ENCODE assay signal across 34 mouse cellular contexts in the genomic region with DNA sequence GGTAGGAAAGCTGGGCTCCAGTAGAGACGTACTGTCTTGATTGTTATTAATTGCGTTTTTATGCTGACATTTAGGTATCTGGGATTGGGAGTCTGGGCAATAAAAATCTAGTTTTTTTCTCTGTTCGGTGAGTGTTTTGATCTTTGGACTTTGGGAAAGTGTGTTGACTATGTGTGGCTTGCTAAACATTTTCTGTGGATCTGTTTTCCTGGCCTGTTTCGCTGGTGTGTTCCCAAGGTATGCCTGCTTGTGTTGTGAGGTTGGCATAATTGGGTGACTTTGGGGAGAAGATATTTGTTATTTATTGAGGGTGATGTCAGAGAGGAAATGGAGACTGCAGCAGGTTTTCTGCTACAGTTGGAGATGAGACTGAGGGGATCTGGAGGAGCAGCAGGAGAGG. TPM values are rescaled to one million over a fixed set of nuclear protein-coding genes. Genes with fewer than 3 reads are reported as not detected.
"Had no signal": no experiment of that assay in that cellular context is flagged by ENCODE, and none has a peak within 500 bp of the region (broad histone marks: within the 10 kb centered on the region; RNA-seq: fewer than 3 reads in every experiment).

No protein-coding gene starts in this region.

- ATAC-seq: hindbrain, embryonic 16.5 days; hindbrain, postnatal 0 days; inflammation-experienced regulatory T-cells, adult 6 months; intestine, embryonic 15.5 days; intestine, embryonic 16.5 days; intestine, postnatal 0 days had no signal

- DNase-seq: heart, adult 2 months; heart, postnatal 10 days; heart, postnatal 14 days; heart, postnatal 36 days; heart, postnatal 4 days; kidney, adult 11 months; kidney, adult 18-20 months; kidney, adult 8-10 months; kidney, adult 9 months; kidney, postnatal 10 days; kidney, postnatal 14 days; kidney, postnatal 36 days; kidney, postnatal 4 days; layer of hippocampus, adult 9-11 months; layer of hippocampus, postnatal 36 days had no signal

- H3K4me1 ChIP-seq: heart, embryonic 10.5 days; heart, embryonic 12.5 days; heart, embryonic 13.5 days; heart, embryonic 15.5 days; hindbrain, embryonic 10.5 days; hindbrain, embryonic 12.5 days; hindbrain, embryonic 13.5 days; hindbrain, embryonic 15.5 days; intestine, embryonic 15.5 days; kidney, embryonic 15.5 days had no signal

- H3K27me3 ChIP-seq: heart, embryonic 12.5 days; heart, embryonic 13.5 days; heart, embryonic 15.5 days; hindbrain, embryonic 12.5 days; hindbrain, embryonic 13.5 days; hindbrain, embryonic 15.5 days; intestine, embryonic 15.5 days; kidney, embryonic 15.5 days had no signal

- H3K27ac ChIP-seq: heart, adult 2 months; heart, embryonic 10.5 days; heart, embryonic 13.5 days; heart, embryonic 15.5 days; hindbrain, embryonic 10.5 days; hindbrain, embryonic 12.5 days; hindbrain, embryonic 13.5 days; hindbrain, embryonic 14.5 days; hindbrain, embryonic 15.5 days; hindbrain, postnatal 0 days; intestine, embryonic 15.5 days; kidney, embryonic 15.5 days; kidney, postnatal 0 days; layer of hippocampus, adult 2 months had no signal

- H3K36me3 ChIP-seq: heart, embryonic 10.5 days; heart, embryonic 12.5 days; heart, embryonic 13.5 days; heart, embryonic 15.5 days; hindbrain, embryonic 10.5 days; hindbrain, embryonic 12.5 days; hindbrain, embryonic 13.5 days; hindbrain, embryonic 15.5 days; intestine, embryonic 15.5 days; kidney, embryonic 15.5 days had no signal

- H3K4me3 ChIP-seq: heart, adult 2 months; heart, embryonic 10.5 days; heart, embryonic 12.5 days; heart, embryonic 13.5 days; heart, embryonic 15.5 days; hindbrain, embryonic 10.5 days; hindbrain, embryonic 12.5 days; hindbrain, embryonic 13.5 days; hindbrain, embryonic 15.5 days; intestine, embryonic 15.5 days; kidney, embryonic 15.5 days; layer of hippocampus, adult 2 months had no signal

- H3K9me3 ChIP-seq: heart, embryonic 10.5 days; heart, embryonic 12.5 days; heart, embryonic 13.5 days; heart, embryonic 15.5 days; hindbrain, embryonic 10.5 days; hindbrain, embryonic 12.5 days; hindbrain, embryonic 13.5 days; hindbrain, embryonic 15.5 days; intestine, embryonic 15.5 days; kidney, embryonic 15.5 days had no signal

- H3K4me2 ChIP-seq: heart, embryonic 11.5 days; heart, embryonic 12.5 days; heart, embryonic 13.5 days; heart, embryonic 15.5 days; hindbrain, embryonic 12.5 days; hindbrain, embryonic 13.5 days; hindbrain, embryonic 14.5 days; hindbrain, embryonic 15.5 days; intestine, embryonic 15.5 days; kidney, embryonic 15.5 days had no signal

- H3K9ac ChIP-seq: heart, embryonic 12.5 days; heart, embryonic 13.5 days; heart, embryonic 15.5 days; hindbrain, embryonic 12.5 days; hindbrain, embryonic 13.5 days; hindbrain, embryonic 14.5 days; hindbrain, embryonic 15.5 days; intestine, embryonic 15.5 days; kidney, embryonic 15.5 days had no signal

RNA-seq across cellular contexts. Expression of gene Akr1c14, which starts 38.0 kb away (rescaled TPM):
- polyA plus RNA-seq: inflammation-experienced regulatory T-cells, adult 6 months had no signal
